Mouse (Mus musculus) testis, adult 2 months (tissue): ENCODE data around the gene Fgfr4. TPM values are rescaled to one million over a fixed set of nuclear protein-coding genes. Genes with fewer than 3 reads are reported as not detected.
"Not testable (repeated sequence)": the region's sequence is repeated elsewhere in the genome, so short reads cannot be mapped to it uniquely, and the experiment has no call there.

Source experiments
- H3K27ac ChIP-seq: fragments of 200-500 bp; 2 replicates; pipeline ENCODE4 v1.5.1; 2012; ENCODE audit warnings: low read depth, low read length; ENCODE audit not compliant: control insufficient read depth, insufficient read depth
- H3K27me3 ChIP-seq: fragments of 200-500 bp; 2 replicates; pipeline ENCODE4 v1.6.1; 2012; ENCODE audit warnings: mild to moderate bottlenecking, low read length, moderate library complexity; ENCODE audit not compliant: control insufficient read depth, insufficient read depth
- H3K36me3 ChIP-seq: fragments of 200-500 bp; 2 replicates; pipeline ENCODE4 v1.6.1; 2012; ENCODE audit warnings: mild to moderate bottlenecking, low read length; ENCODE audit not compliant: control insufficient read depth, insufficient read depth
- H3K4me1 ChIP-seq: fragments of 200-500 bp; 2 replicates; pipeline ENCODE4 v1.6.1; 2012; ENCODE audit warnings: low read length; ENCODE audit not compliant: control insufficient read depth, insufficient read depth
- H3K4me3 ChIP-seq: fragments of 200-500 bp; 2 replicates; pipeline ENCODE4 v1.5.1; 2012; ENCODE audit warnings: low read depth, mild to moderate bottlenecking, low read length, moderate library complexity, mixed read lengths; ENCODE audit not compliant: control insufficient read depth
- CTCF ChIP-seq: fragments of 200-500 bp; IDR thresholded peaks from 2 replicates; pipeline ENCODE4 v1.5.1; 2012; ENCODE audit warnings: low read depth, mild to moderate bottlenecking, inconsistent platforms, low read length, moderate library complexity; ENCODE audit not compliant: control insufficient read depth, insufficient read depth, insufficient replicate concordance
- POLR2A ChIP-seq: fragments of 200-500 bp; IDR thresholded peaks from 2 replicates; pipeline ENCODE4 v1.6.1; 2012; ENCODE audit warnings: low read depth, mild to moderate bottlenecking, inconsistent platforms, low read length, moderate library complexity; ENCODE audit not compliant: control insufficient read depth
- polyA plus RNA-seq: library from polyadenylated mRNA; depleted of rRNA; stranded (reverse); fragments of >200 nt; gene quantifications from 2 replicates; pipeline ENCODE4 v1.2.3, GENCODE M21; 2012

Fgfr4 gene
- polyA plus RNA-seq, 1 experiment = 3.0 TPM

- Histone ChIP-seq H3K27ac (no peak overlapping the region), H3K4me3 (no peak overlapping the region), H3K36me3 (no peaks in the 10 kb centered on the region), H3K4me1 (peaks cover 9% of the 10 kb centered on the region), H3K27me3 (no peaks in the 10 kb centered on the region)
- TF ChIP-seq CTCF = no peak
Measured at GRCm38 (mm10) chr13:55176265-55176664, 23.8 kb downstream of the Fgfr4 start.

GRCm38 (mm10) chr13:55177903-55178496 is 25.6 kb downstream of the Fgfr4 start:
- no peak overlapping the region for H3K4me3 ChIP-seq
- no peaks in the 10 kb centered on the region for H3K36me3 ChIP-seq
- no peaks in the 10 kb centered on the region; the same call in 1 of the 2 replicates for H3K4me1 ChIP-seq
- no peaks in the 10 kb centered on the region for H3K27me3 ChIP-seq
- TF ChIP-seq POLR2A (no peak), CTCF (no peak)
- H3K27ac ChIP-seq = no peak overlapping the region

- Histone ChIP-seq H3K36me3 (no peaks in the 10 kb centered on the region), H3K4me1 (no peaks in the 10 kb centered on the region; the same call in 1 of the 2 replicates), H3K27ac (no peak overlapping the region), H3K4me3 (no peak overlapping the region), H3K27me3 (no peaks in the 10 kb centered on the region)
- TF ChIP-seq CTCF (peak; percentile 11; the same call in 1 of the 2 replicates), POLR2A (no peak)
Measured at GRCm38 (mm10) chr13:55178556-55178955, 26.1 kb downstream of the Fgfr4 start.

GRCm38 (mm10) chr13:55179591-55179990 is 27.2 kb downstream of the Fgfr4 start:
- Histone ChIP-seq H3K36me3 (no peaks in the 10 kb centered on the region), H3K4me1 (no peaks in the 10 kb centered on the region; the same call in 1 of the 2 replicates), H3K4me3 (no peak overlapping the region), H3K27me3 (no peaks in the 10 kb centered on the region), H3K27ac (no peak overlapping the region)
- TF ChIP-seq POLR2A (no peak), CTCF (no peak)

- Histone ChIP-seq H3K27me3 (no peaks in the 10 kb centered on the region), H3K36me3 (no peaks in the 10 kb centered on the region), H3K4me1 (no peaks in the 10 kb centered on the region; the same call in 1 of the 2 replicates), H3K4me3 (no peak overlapping the region), H3K27ac (no peak overlapping the region)
- TF ChIP-seq POLR2A (no peak), CTCF (no peak)
Measured at GRCm38 (mm10) chr13:55181786-55182172, 29.3 kb downstream of the Fgfr4 start.

GRCm38 (mm10) chr13:55182173-55182894 is 29.9 kb downstream of the Fgfr4 start:
- Histone ChIP-seq H3K4me1 (no peaks in the 10 kb centered on the region; the same call in 1 of the 2 replicates), H3K4me3 (peak overlapping the region; percentile 72), H3K27ac (peak overlapping the region; percentile 75), H3K27me3 (no peaks in the 10 kb centered on the region), H3K36me3 (no peaks in the 10 kb centered on the region)
- TF ChIP-seq CTCF (peak; percentile 51; the same call in 1 of the 2 replicates), POLR2A (peak; percentile 40; the same call in 1 of the 2 replicates)

- Histone ChIP-seq H3K36me3 (no peaks in the 10 kb centered on the region), H3K27ac (no peak overlapping the region), H3K4me1 (no peaks in the 10 kb centered on the region; the same call in 1 of the 2 replicates), H3K4me3 (no peak overlapping the region), H3K27me3 (no peaks in the 10 kb centered on the region)
- TF ChIP-seq POLR2A (no peak), CTCF (no peak)
Measured at GRCm38 (mm10) chr13:55183382-55183781, 30.9 kb downstream of the Fgfr4 start.

- H3K36me3 ChIP-seq, H3K27ac ChIP-seq, H3K27me3 ChIP-seq, H3K4me3 ChIP-seq: not testable (repeated sequence)
- peaks cover 13% of the 10 kb centered on the region for H3K4me1 ChIP-seq
Measured at GRCm38 (mm10) chr13:55187062-55187461, 34.6 kb downstream of the Fgfr4 start.
